Mouse (Mus musculus) brain, adult 2 months (tissue): Measurements from ENCODE around the gene Tspan33.
"Not testable (repeated sequence)": the region's sequence is repeated elsewhere in the genome, so short reads cannot be mapped to it uniquely, and the experiment has no call there.

Experiments used
- DNase-seq: peaks from one replicate; pipeline ENCODE4 v3.0.0; 2011; ENCODE audit warnings: low read depth, low spot score

Tspan33 gene

GRCm38 (mm10) chr6:29693953-29694352, at the start of gene Tspan33:
Gene Tspan33 (plus strand): TSS chr6:29694222.
- peak; percentile 96 for DNase-seq

DNA sequence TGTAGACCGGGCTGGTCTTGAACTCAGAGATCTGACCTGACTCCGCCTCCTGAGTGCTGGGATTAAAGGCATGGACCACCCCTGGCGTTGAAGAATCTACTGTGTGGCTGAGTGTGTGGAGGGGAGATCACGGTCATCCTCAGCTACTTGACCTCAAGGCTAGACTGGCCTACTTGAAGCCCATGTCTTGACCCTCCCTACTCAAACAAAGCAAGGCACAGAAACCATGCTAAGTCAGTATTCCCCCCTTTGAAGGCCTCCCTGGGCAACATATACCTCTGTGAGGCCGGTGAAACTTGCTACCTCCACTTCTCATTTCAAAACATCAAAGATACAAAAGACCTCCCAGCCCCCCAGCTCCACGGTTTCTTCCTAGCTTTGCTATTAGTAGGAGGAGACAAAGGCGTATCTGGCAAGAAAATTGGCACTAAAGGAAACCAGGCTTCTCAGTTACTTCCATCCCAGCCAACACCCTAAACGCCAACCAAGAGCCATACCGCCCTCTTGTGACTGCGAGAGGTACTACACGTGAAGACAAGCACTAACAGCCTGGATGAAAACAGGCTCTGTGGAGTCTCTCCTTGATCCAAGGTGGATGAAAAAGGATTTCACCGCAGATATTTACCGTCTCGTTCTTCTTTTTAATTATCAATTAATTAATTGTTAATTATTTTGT, 44.4 kb upstream of the Tspan33 start:
- DNase-seq: peak; percentile 91

- no peak for DNase-seq
These were observed 43.9 kb upstream of the Tspan33 start for GRCm38 (mm10) chr6:29650170-29650549.

DNA sequence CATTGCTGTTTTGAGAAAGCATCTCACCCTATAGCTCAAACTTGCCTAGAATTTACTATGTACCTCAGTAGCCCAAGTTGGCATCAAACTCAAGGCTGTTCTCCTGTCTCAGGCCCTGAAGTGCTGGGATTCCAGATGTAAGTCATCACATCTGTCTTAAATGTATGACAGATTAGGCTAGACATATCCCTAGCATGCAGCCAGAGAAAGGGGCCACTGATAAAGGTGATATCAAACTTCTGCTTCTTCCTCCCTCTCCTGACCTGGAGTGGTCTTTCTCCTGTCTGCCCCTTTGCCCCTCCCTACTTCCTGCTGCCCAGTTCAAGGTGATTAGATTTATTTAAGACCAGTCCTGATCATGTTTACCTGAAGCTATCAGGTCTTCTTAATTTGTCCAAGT, 40.8 kb upstream of the Tspan33 start:
- DNase-seq: no peak

DNA sequence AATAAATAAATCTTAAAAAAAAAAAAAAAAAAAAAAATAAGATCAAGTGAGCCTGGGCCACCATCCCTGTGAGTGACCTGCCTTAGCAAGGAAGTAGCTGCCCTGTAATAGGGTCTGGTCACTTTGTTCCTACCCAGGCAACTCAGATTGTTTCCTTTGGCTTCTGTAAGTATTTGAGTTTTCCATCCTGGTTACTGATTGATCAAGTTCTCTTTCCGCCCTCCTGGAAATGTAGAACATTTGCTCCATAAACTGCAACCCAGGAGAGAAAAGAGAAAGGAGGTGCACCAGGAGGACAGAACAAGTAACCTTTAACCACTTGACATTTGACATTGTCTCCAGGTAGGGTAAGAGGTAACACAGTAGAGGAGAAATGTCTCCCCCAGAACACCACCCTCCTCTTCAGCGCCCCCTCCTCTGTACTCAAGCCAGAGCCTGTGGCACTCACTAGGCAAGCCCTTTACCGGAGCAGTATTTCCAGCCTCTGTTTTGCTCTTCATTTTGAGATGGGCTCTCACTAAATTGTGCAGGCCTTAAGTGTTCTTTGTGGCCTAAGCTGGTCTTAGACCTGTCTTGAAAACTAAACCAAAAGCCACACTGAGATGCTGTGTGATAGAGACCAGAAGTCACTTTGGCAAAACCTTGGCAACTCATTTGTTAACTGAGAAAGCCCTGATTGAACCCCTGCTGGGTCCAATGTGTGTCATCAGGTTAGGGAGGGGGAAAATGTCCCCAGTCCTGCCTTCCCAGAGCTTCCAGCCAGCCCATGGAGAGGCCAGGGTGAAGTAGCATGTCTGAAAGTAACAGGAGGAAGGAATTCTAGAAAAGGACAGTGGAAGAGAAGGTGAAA, 35.2 kb upstream of the Tspan33 start:
- no peak for DNase-seq

- no peak for DNase-seq
These were observed 34.1 kb upstream of the Tspan33 start for GRCm38 (mm10) chr6:29659964-29660363.

GRCm38 (mm10) chr6:29660662-29661307, 33.2 kb upstream of the Tspan33 start:
- no peak for DNase-seq

GRCm38 (mm10) chr6:29667266-29667665, 26.8 kb upstream of the Tspan33 start:
- no peak for DNase-seq

GRCm38 (mm10) chr6:29671741-29672140, 22.3 kb upstream of the Tspan33 start:
- DNase-seq: no peak

DNA sequence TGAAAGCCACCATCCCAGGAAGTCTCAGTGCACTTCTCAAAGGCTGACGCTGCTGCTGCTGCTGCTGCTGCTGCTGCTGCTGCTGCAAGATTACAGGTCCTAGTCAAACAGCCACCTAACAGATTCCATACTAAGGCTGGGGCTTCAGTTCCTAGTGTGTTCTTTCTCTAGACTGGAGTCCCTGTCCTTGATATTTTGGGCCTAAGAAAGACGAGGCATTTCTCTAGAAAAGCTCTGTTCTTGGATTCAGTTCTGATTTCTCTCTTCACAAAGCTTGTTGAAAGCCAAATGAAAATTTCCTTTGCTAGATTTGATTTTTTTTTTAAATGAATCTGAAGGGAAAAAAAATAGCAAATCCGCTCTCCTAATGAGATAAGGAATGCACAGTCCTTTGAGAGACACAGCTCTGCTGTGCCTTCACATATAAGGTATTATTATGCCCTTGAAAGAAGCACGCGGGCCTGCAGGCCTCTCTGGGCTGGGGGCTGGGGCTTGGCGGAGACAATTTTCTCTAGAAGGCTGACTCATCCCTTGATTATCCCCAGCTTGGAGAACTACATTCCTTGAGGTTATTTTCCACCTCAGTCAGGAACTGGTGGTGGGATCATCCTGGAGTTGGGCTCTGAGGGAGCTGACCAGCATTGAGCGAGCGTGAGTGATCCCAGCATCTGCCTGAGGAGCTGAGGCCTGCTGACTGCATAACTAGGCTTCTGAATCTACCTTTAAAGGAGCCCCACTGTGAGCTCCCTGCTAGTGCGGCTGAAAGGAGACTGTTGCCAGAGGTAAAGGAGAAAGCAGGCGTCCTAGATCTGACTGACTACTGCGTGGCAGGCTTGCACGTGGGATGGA, 21.2 kb upstream of the Tspan33 start:
- peak; percentile 69 for DNase-seq

DNA sequence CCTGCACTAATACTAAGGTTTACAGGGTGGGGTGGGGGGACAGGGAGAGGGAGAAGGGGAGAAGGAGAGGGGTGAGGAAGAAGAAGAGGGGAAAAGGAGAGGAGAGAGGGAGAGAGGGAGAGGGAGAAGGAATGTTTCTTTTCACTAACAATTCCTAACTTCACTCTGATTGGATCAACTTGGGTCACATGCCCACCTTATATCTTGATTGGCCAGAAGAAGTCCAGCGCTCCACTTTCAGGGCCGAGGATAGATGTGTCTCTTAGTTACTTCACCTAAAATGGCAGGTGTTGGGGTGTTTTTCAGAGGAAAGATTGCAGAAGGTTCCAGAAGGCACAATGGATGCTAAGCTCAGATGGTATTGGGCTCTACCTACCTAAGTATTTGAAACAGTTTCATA, 20.3 kb upstream of the Tspan33 start:
- DNase-seq: no peak

GRCm38 (mm10) chr6:29679947-29680550, 14.0 kb upstream of the Tspan33 start:
- DNase-seq: not testable (repeated sequence)

DNA sequence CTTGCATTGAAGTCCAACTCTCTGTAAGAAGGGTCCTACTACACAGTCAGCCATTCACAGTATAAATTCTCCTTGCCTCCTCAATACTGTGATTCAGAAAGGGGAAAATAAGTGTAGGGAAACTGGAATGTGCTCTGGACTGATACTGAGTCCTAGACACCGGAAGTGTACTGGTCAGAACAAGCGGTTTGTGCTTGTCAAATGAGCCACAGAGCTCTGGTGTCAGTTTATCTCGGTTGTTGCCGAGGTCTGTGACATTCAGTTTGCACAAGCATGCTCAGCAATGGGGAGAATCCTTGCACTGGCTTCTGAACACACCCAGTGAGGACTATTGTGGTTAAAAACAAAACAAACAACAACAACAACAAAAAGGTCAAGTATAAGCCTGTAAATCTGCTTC, 12.2 kb upstream of the Tspan33 start:
- DNase-seq: no peak

DNA sequence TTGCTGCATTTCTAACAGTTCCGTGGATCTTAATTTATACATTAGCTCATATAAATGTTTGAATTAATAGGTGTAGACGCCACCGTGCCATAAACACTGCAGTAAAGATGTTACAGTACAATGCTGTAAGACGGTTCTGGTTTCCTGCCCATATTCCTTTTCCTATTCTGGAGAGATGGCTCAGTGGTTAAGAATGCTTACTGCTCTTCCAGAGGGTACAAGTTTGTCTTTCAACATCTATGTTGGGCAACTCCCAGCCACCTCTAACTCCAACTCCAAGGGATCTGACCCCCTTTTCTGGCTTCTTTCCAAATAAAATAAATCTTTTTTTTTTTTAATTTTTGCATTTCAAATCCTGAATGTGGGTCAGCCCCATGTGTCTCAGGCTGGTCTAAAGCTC, 9.3 kb upstream of the Tspan33 start:
- DNase-seq: no peak

- peak; percentile 57 for DNase-seq
These were observed 8.1 kb upstream of the Tspan33 start for GRCm38 (mm10) chr6:29685952-29686351.

DNA sequence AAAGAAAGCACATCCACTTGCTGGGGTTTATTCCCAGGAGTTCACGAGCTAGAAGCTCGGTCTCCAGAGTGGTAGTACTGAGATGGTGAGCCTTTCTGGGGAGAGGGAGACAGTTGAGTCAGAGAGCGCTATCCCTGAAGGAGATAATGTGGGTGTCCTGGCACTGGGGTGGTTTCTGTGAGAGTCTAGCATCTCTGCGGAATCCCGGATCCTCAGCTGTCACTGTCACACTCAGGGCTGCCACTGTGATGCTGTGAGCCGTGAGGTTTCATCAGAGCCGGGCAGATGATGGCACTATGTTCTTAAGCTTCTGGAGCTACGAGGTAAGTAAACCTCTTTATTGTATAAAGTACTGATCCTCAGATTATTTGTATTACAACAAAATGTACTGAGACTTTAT, 4.6 kb upstream of the Tspan33 start:
- peak; percentile 56 for DNase-seq

- DNase-seq: no peak
These were observed 610 bp downstream of the Tspan33 start for GRCm38 (mm10) chr6:29694375-29695289.

GRCm38 (mm10) chr6:29695290-29695674, 1.3 kb downstream of the Tspan33 start:
- DNase-seq: peak; percentile 27

- DNase-seq: no peak
These were observed 2.0 kb downstream of the Tspan33 start for GRCm38 (mm10) chr6:29695975-29696374.

- no peak for DNase-seq
These were observed 3.1 kb downstream of the Tspan33 start for GRCm38 (mm10) chr6:29697139-29697538.
